Mouse (Mus musculus): ENCODE data around the gene Lce1j. TPM values are rescaled to one million over a fixed set of nuclear protein-coding genes. Genes with fewer than 3 reads are reported as not detected.

The Lce1j gene
- total and polyA plus RNA-seq, 3 experiments = not detected

DNA sequence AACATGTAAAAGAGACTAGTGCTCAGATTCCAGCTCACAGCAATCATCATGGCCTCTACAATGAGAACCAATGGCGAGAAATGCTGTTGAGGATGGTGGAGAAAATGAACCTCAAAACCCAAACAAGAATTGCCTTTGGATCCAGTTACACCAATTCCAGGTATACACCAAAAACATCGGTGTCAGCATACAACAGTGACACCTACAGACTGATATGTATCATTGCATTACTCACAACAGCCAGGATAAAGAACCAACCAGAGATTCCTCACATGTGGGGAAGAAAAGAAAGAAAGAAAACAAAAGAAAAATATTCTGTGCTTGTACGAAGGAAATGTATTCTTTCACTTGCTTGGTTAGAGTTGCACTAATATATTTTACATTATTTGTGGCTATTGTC lies 18.7 kb downstream of the Lce1j start:
- ATAC-seq (ENCODE audit: extremely low read depth, insufficient number of reproducible peaks, low FRiP score, poor library complexity, severe bottlenecking) (no peak), DNase-seq (ENCODE audit: low spot score) (no peak)
- H3K27me3 ChIP-seq (ENCODE audit: insufficient read depth, low read length) = no peaks in the 10 kb centered on the region

DNA sequence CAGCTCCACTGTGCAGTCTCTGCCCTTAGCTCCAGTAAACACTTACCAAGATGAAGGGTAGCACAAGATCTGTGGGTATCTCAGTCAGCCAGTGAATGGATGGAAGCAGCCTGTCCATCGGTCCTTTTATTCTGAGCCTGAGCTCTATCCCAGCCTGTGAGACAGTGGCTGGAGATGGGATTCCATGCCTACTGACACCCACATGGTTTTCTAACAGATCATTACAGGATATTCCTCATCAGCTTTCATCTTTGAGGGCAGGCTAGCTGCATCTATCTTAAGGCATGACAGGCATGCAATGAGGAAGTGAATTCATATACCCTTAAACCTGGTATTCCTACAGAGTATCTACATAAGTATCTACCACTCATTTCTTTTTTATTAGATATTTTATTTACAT lies 25.3 kb downstream of the Lce1j start, which contains the start of gene Lce1h:
Gene Lce1h (minus strand): TSS at position 101 of the 400 bp plus-strand sequence.
- ATAC-seq (ENCODE audit: extremely low read depth, insufficient number of reproducible peaks, low FRiP score, poor library complexity, severe bottlenecking) = no peak
- Histone ChIP-seq H3K27me3 (ENCODE audit: insufficient read depth, low read length) (no peaks in the 10 kb centered on the region), H3K4me3 (ENCODE audit: low read depth, low read length) (no peak within 1 kb of the TSS), H3K4me1 (ENCODE audit: insufficient read depth, low read depth, low read length) (no peaks in the 10 kb centered on the region), H3K36me3 (replicated peaks) (no peaks in the 10 kb centered on the region), H3K9me3 (replicated peaks) (peaks cover 2% of the 10 kb centered on the region; the same call in 1 of the 2 replicates)
- no peak for DNase-seq (ENCODE audit: low spot score)
- TF ChIP-seq POLR2AphosphoS5 (IDR thresholded peaks at IDR 0.05; ENCODE audit: insufficient replicate concordance, low read depth, low read length) (no peak), GATA1 (IDR thresholded peaks at IDR 0.05; ENCODE audit: borderline replicate concordance, low read length) (no peak), GATA2 (IDR thresholded peaks at IDR 0.05; ENCODE audit: borderline replicate concordance, low read depth, low read length) (no peak)

More for the DNA sequence above, 18.7 kb downstream of the Lce1j start:
- no peaks in the 10 kb centered on the region for H3K4me1 ChIP-seq (ENCODE audit: insufficient read depth, low read depth, low read length)
- H3K36me3 ChIP-seq (replicated peaks) = no peaks in the 10 kb centered on the region
- H3K9me3 ChIP-seq (replicated peaks) = no peaks in the 10 kb centered on the region; the same call in 1 of the 2 replicates
- TF ChIP-seq TAL1 (conservative IDR thresholded peaks at IDR 0.05; ENCODE audit: low read depth, low read length) = no peak
- TF ChIP-seq GATA1 (IDR thresholded peaks at IDR 0.05; ENCODE audit: borderline replicate concordance, low read length) = no peak
- TF ChIP-seq POLR2AphosphoS5 (IDR thresholded peaks at IDR 0.05; ENCODE audit: insufficient replicate concordance, low read depth, low read length) = no peak
- TF ChIP-seq CTCF (IDR thresholded peaks at IDR 0.05; ENCODE audit: low read depth, low read length) = no peak
- no peak for TF ChIP-seq GATA2 (IDR thresholded peaks at IDR 0.05; ENCODE audit: borderline replicate concordance, low read depth, low read length)
- H3K4me3 ChIP-seq (ENCODE audit: low read depth, low read length) = no peak overlapping the region

DNA sequence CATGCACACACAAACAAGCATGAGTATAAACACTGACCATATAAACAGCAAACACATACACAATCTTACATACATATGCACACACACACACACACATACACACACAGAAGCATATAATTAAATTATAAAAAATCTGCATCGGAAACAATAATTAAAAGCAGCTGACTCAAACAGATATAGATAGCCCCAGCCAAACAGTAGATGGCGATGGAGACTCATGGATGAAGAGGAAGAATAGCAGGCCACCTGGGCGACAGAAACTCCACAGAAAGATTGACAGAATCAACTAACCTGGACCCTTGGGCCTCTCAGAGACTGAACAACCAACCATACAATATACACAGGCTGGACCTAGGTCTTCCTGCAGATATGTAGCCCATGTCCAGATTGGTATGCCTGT lies 37.1 kb downstream of the Lce1j start:
- no peaks in the 10 kb centered on the region for H3K36me3 ChIP-seq (replicated peaks)
- no peak for DNase-seq (ENCODE audit: low spot score)
- no peaks in the 10 kb centered on the region for H3K9me3 ChIP-seq (replicated peaks)
- no peak for ATAC-seq (ENCODE audit: extremely low read depth, insufficient number of reproducible peaks, low FRiP score, poor library complexity, severe bottlenecking)
- TF ChIP-seq GATA1 (IDR thresholded peaks at IDR 0.05; ENCODE audit: borderline replicate concordance, low read length) (no peak), GATA2 (IDR thresholded peaks at IDR 0.05; ENCODE audit: borderline replicate concordance, low read depth, low read length) (no peak), POLR2AphosphoS5 (IDR thresholded peaks at IDR 0.05; ENCODE audit: insufficient replicate concordance, low read depth, low read length) (no peak), CTCF (IDR thresholded peaks at IDR 0.05; ENCODE audit: low read depth, low read length) (no peak), TAL1 (conservative IDR thresholded peaks at IDR 0.05; ENCODE audit: low read depth, low read length) (no peak)
- H3K4me3 ChIP-seq (ENCODE audit: low read depth, low read length) = no peak overlapping the region
- H3K4me1 ChIP-seq (ENCODE audit: insufficient read depth, low read depth, low read length) = no peaks in the 10 kb centered on the region
- no peaks in the 10 kb centered on the region for H3K27me3 ChIP-seq (ENCODE audit: insufficient read depth, low read length)

DNA sequence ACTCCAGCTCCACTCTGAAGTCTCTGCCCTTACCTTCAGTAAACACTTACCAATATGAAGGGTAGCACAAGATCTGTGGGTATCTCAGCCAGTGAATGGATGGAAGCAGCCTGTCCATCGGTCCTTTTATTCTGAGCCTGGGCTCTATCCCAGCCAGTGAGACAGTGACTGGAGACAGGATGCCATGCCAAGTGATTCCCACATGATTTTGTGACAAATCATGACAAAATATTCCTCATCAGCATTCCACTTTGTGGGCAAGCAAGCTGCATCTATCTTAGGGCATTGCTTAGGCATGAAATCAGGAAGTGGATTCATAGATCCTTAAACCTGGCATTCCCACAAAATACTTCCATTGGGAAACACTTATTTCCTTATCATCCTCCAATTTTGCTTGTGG lies 38.1 kb downstream of the Lce1j start, which contains the start of gene Lce1g:
Gene Lce1g (minus strand): TSS at position 101 of the 400 bp plus-strand sequence.
- Histone ChIP-seq H3K9me3 (replicated peaks) (no peaks in the 10 kb centered on the region), H3K4me3 (ENCODE audit: low read depth, low read length) (no peak within 1 kb of the TSS), H3K4me1 (ENCODE audit: insufficient read depth, low read depth, low read length) (no peaks in the 10 kb centered on the region), H3K27me3 (ENCODE audit: insufficient read depth, low read length) (no peaks in the 10 kb centered on the region), H3K36me3 (replicated peaks) (no peaks in the 10 kb centered on the region)
- ATAC-seq (ENCODE audit: extremely low read depth, insufficient number of reproducible peaks, low FRiP score, poor library complexity, severe bottlenecking) (no peak), DNase-seq (ENCODE audit: low spot score) (no peak)
- TF ChIP-seq CTCF (IDR thresholded peaks at IDR 0.05; ENCODE audit: low read depth, low read length) (no peak), GATA1 (IDR thresholded peaks at IDR 0.05; ENCODE audit: borderline replicate concordance, low read length) (no peak), GATA2 (IDR thresholded peaks at IDR 0.05; ENCODE audit: borderline replicate concordance, low read depth, low read length) (no peak), TAL1 (conservative IDR thresholded peaks at IDR 0.05; ENCODE audit: low read depth, low read length) (no peak)

DNA sequence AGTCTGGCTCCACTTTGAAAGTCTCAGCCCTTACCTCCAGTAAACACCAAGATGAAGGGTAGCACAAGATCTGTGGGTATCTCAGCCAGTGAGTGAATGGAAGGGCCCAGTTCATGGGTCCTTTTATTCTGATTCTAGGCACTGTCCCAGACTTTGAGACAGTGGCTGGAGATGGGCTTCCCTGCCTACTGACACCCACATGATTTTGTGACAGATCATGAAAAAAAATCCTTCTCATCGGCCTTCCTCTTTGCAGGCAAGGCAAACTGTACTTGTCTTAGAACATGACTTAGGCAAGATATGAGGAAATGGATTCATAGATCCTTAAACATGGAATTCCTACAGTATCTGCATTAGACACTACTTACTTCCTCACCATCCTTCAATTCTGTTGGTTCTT lies 51.3 kb downstream of the Lce1j start, which contains the start of gene Gm38119:
Gene Gm38119 (minus strand): TSS at position 101 of the 400 bp plus-strand sequence.
- ATAC-seq (ENCODE audit: extremely low read depth, insufficient number of reproducible peaks, low FRiP score, poor library complexity, severe bottlenecking) (no peak), DNase-seq (ENCODE audit: low spot score) (no peak)
- Histone ChIP-seq H3K4me1 (ENCODE audit: insufficient read depth, low read depth, low read length) (no peaks in the 10 kb centered on the region), H3K9me3 (replicated peaks) (no peaks in the 10 kb centered on the region), H3K27me3 (ENCODE audit: insufficient read depth, low read length) (no peaks in the 10 kb centered on the region), H3K4me3 (ENCODE audit: low read depth, low read length) (no peak within 1 kb of the TSS), H3K36me3 (replicated peaks) (no peaks in the 10 kb centered on the region)
- TF ChIP-seq TAL1 (conservative IDR thresholded peaks at IDR 0.05; ENCODE audit: low read depth, low read length) (no peak), POLR2AphosphoS5 (IDR thresholded peaks at IDR 0.05; ENCODE audit: insufficient replicate concordance, low read depth, low read length) (no peak), GATA2 (IDR thresholded peaks at IDR 0.05; ENCODE audit: borderline replicate concordance, low read depth, low read length) (no peak), GATA1 (IDR thresholded peaks at IDR 0.05; ENCODE audit: borderline replicate concordance, low read length) (no peak), CTCF (IDR thresholded peaks at IDR 0.05; ENCODE audit: low read depth, low read length) (no peak)

Other genes starting within 250 kb of the Lce1j start
Only the 20 nearest of the 27 such genes appear.
- not detected in 2 replicates for gene Lce6a, start 168.9 kb downstream of the Lce1j start, total RNA-seq (2014; fragmentation: Nextera tagmentation)
- not detected in 2 replicates for gene Lce6a, start 168.9 kb downstream of the Lce1j start, total RNA-seq (2017)
- not detected in 2 replicates for gene Lce6a, start 168.9 kb downstream of the Lce1j start, polyA plus RNA-seq (2012)
- not detected in 2 replicates for gene Lce1a1, start 142.2 kb downstream of the Lce1j start, total RNA-seq (2014; fragmentation: Nextera tagmentation)
- gene Lce1a1, start 142.2 kb downstream of the Lce1j start, total RNA-seq (2017) = 0.29 TPM in 1 of 2 replicates, not detected in the other
- not detected in 2 replicates for gene Lce1a1, start 142.2 kb downstream of the Lce1j start, polyA plus RNA-seq (2012)
- not detected in 2 replicates for gene Lce1b, start 133.6 kb downstream of the Lce1j start, total RNA-seq (2014; fragmentation: Nextera tagmentation)
- gene Lce1b, start 133.6 kb downstream of the Lce1j start, total RNA-seq (2017) = not detected in 2 replicates
- not detected in 2 replicates for gene Lce1b, start 133.6 kb downstream of the Lce1j start, polyA plus RNA-seq (2012)
- not detected in 2 replicates for gene Lce1a2, start 120.2 kb downstream of the Lce1j start, total RNA-seq (2014; fragmentation: Nextera tagmentation)
- gene Lce1a2, start 120.2 kb downstream of the Lce1j start, total RNA-seq (2017) = not detected in 2 replicates
- not detected in 2 replicates for gene Lce1a2, start 120.2 kb downstream of the Lce1j start, polyA plus RNA-seq (2012)
- not detected in 2 replicates for gene Lce1c, start 111.3 kb downstream of the Lce1j start, total RNA-seq (2014; fragmentation: Nextera tagmentation)
- gene Lce1c, start 111.3 kb downstream of the Lce1j start, total RNA-seq (2017) = not detected in 2 replicates
- gene Lce1c, start 111.3 kb downstream of the Lce1j start, polyA plus RNA-seq (2012) = not detected in 2 replicates
- gene Lce1d, start 103.3 kb downstream of the Lce1j start, total RNA-seq (2014; fragmentation: Nextera tagmentation) = not detected in 2 replicates
- gene Lce1d, start 103.3 kb downstream of the Lce1j start, total RNA-seq (2017) = not detected in 2 replicates
- not detected in 2 replicates for gene Lce1d, start 103.3 kb downstream of the Lce1j start, polyA plus RNA-seq (2012)
- gene Lce1e, start 81.4 kb downstream of the Lce1j start, total RNA-seq (2014; fragmentation: Nextera tagmentation) = not detected in 2 replicates
- not detected in 2 replicates for gene Lce1e, start 81.4 kb downstream of the Lce1j start, total RNA-seq (2017)
- not detected in 2 replicates for gene Lce1e, start 81.4 kb downstream of the Lce1j start, polyA plus RNA-seq (2012)
- gene Lce1f, start 70.2 kb downstream of the Lce1j start, total RNA-seq (2014; fragmentation: Nextera tagmentation) = not detected in 2 replicates
- not detected in 2 replicates for gene Lce1f, start 70.2 kb downstream of the Lce1j start, total RNA-seq (2017)
- not detected in 2 replicates for gene Lce1f, start 70.2 kb downstream of the Lce1j start, polyA plus RNA-seq (2012)
- gene Gm38119, start 51.4 kb downstream of the Lce1j start, total RNA-seq (2014; fragmentation: Nextera tagmentation) = not detected in 2 replicates
- gene Gm38119, start 51.4 kb downstream of the Lce1j start, total RNA-seq (2017) = not detected in 2 replicates
- not detected in 2 replicates for gene Gm38119, start 51.4 kb downstream of the Lce1j start, polyA plus RNA-seq (2012)
- not detected in 2 replicates for gene Lce1g, start 38.2 kb downstream of the Lce1j start, total RNA-seq (2014; fragmentation: Nextera tagmentation)
- gene Lce1g, start 38.2 kb downstream of the Lce1j start, total RNA-seq (2017) = not detected in 2 replicates
- gene Lce1g, start 38.2 kb downstream of the Lce1j start, polyA plus RNA-seq (2012) = not detected in 2 replicates
- gene Lce1h, start 25.4 kb downstream of the Lce1j start, total RNA-seq (2014; fragmentation: Nextera tagmentation) = not detected in 2 replicates
- not detected in 2 replicates for gene Lce1h, start 25.4 kb downstream of the Lce1j start, total RNA-seq (2017)
- not detected in 2 replicates for gene Lce1h, start 25.4 kb downstream of the Lce1j start, polyA plus RNA-seq (2012)
- gene Lce1i, start 11.6 kb downstream of the Lce1j start, total RNA-seq (2014; fragmentation: Nextera tagmentation) = not detected in 2 replicates
- gene Lce1i, start 11.6 kb downstream of the Lce1j start, total RNA-seq (2017) = not detected in 2 replicates
- gene Lce1i, start 11.6 kb downstream of the Lce1j start, polyA plus RNA-seq (2012) = not detected in 2 replicates
- gene Lce1k, start 17.4 kb upstream of the Lce1j start, total RNA-seq (2014; fragmentation: Nextera tagmentation) = not detected in 2 replicates
- not detected in 2 replicates for gene Lce1k, start 17.4 kb upstream of the Lce1j start, total RNA-seq (2017)
- not detected in 2 replicates for gene Lce1k, start 17.4 kb upstream of the Lce1j start, polyA plus RNA-seq (2012)
- gene Kprp, start 36.7 kb upstream of the Lce1j start, total RNA-seq (2014; fragmentation: Nextera tagmentation) = not detected in 2 replicates
- 0.05 and 0.06 TPM in 2 replicates for gene Kprp, start 36.7 kb upstream of the Lce1j start, total RNA-seq (2017)
- gene Kprp, start 36.7 kb upstream of the Lce1j start, polyA plus RNA-seq (2012) = not detected in 2 replicates
- not detected in 2 replicates for gene Lce1l, start 60.8 kb upstream of the Lce1j start, total RNA-seq (2014; fragmentation: Nextera tagmentation)
- not detected in 2 replicates for gene Lce1l, start 60.8 kb upstream of the Lce1j start, total RNA-seq (2017)
- gene Lce1l, start 60.8 kb upstream of the Lce1j start, polyA plus RNA-seq (2012) = not detected in 2 replicates
- gene 2310050C09Rik, start 79.7 kb upstream of the Lce1j start, total RNA-seq (2014; fragmentation: Nextera tagmentation) = not detected in 2 replicates
- not detected in 2 replicates for gene 2310050C09Rik, start 79.7 kb upstream of the Lce1j start, total RNA-seq (2017)
- not detected in 2 replicates for gene 2310050C09Rik, start 79.7 kb upstream of the Lce1j start, polyA plus RNA-seq (2012)
- not detected in 2 replicates for gene Lce3a, start 135.7 kb upstream of the Lce1j start, total RNA-seq (2014; fragmentation: Nextera tagmentation)
- gene Lce3a, start 135.7 kb upstream of the Lce1j start, total RNA-seq (2017) = not detected in 2 replicates
- gene Lce3a, start 135.7 kb upstream of the Lce1j start, polyA plus RNA-seq (2012) = not detected in 2 replicates
- not detected in 2 replicates for gene Lce3b, start 142.5 kb upstream of the Lce1j start, total RNA-seq (2014; fragmentation: Nextera tagmentation)
- not detected in 2 replicates for gene Lce3b, start 142.5 kb upstream of the Lce1j start, total RNA-seq (2017)
- gene Lce3b, start 142.5 kb upstream of the Lce1j start, polyA plus RNA-seq (2012) = not detected in 2 replicates
- gene Lce3c, start 154.0 kb upstream of the Lce1j start, total RNA-seq (2014; fragmentation: Nextera tagmentation) = not detected in 2 replicates
- gene Lce3c, start 154.0 kb upstream of the Lce1j start, total RNA-seq (2017) = not detected in 2 replicates
- gene Lce3c, start 154.0 kb upstream of the Lce1j start, polyA plus RNA-seq (2012) = not detected in 2 replicates
- gene Lce3d, start 166.9 kb upstream of the Lce1j start, total RNA-seq (2014; fragmentation: Nextera tagmentation) = not detected in 2 replicates
- gene Lce3d, start 166.9 kb upstream of the Lce1j start, total RNA-seq (2017) = 0.46 TPM in 1 of 2 replicates, not detected in the other
- gene Lce3d, start 166.9 kb upstream of the Lce1j start, polyA plus RNA-seq (2012) = not detected in 2 replicates

Measured in G1E (cell line).